Mouse (Mus musculus) embryo, embryonic 11.5 days (tissue): ENCODE results near the gene Notch2.

Experiments used
- DNase-seq: peaks from one replicate; pipeline ENCODE4 v3.0.0-alpha.2; 2012; ENCODE audit warnings: low read depth, low spot score

The Notch2 gene

DNA sequence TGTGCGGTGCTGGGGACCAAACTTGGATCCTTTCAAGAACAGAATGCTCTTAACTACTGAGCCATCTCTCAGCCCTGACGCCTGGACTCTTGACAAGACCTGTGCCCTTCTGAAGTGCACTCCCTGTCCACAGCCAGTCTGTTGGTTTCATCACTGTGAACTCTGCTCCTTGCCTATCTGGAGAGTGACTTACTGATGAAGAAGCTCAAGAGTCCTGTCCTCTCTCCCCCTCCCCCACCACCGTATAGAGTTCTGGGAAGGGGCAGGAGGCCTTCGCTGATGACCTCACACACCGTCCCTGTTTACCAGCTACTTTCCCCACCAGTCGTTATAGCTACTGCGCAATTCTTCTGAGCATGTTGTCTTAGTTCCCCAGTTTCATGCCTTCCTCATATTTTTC lies 55.8 kb downstream of the Notch2 start:
- no peak for DNase-seq

DNA sequence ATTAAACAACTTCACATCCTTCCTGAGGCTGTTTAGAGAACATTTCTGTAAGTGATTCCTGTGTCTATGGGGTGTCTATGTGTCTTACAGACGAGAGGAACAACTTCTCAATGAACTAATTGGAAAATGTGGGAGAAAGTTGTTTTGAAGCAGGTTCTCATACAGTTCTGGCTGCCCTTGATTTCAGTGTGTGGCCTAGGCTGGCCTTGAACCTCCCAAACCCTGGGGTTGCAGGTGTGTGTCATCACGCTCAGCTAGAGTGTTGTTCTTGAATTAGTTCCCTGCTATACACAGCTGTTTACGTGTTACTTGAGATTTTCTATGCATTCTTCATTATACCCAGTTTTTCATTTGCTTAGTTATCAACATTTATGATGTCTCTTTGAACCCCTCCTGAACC lies 56.5 kb downstream of the Notch2 start:
- no peak for DNase-seq

DNA sequence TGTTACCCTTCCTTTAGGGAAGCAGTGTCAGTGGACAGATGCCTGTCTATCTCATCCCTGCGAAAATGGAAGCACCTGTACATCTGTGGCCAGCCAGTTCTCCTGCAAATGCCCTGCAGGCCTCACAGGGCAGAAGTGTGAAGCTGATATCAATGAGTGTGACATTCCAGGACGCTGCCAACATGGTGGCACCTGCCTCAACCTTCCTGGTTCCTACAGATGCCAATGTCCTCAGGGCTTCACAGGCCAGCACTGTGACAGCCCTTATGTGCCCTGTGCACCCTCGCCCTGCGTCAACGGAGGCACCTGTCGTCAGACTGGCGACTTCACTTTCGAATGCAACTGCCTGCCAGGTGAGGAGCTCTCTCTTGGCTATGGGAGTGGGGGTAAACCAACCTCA lies 59.2 kb downstream of the Notch2 start:
- DNase-seq: no peak

DNA sequence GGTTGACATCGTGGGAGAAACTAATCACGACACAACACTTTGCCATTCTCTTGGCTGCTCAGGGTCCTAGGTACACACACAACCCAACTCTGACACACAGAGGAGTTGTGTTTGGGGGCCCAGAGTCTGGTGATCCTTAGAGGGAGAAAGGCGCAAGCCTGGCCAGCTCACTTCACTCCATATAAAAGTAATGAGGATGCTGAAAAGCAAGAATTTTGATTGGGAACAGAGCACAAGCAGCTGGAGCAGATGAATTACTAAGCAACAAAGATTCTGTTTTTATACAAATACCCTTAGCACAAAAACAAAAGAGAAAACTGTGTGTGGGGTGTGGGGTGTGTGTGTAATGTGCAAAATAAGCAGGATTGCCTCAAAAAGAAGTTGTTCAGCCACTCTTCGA lies 60.2 kb downstream of the Notch2 start:
- DNase-seq: no peak

DNA sequence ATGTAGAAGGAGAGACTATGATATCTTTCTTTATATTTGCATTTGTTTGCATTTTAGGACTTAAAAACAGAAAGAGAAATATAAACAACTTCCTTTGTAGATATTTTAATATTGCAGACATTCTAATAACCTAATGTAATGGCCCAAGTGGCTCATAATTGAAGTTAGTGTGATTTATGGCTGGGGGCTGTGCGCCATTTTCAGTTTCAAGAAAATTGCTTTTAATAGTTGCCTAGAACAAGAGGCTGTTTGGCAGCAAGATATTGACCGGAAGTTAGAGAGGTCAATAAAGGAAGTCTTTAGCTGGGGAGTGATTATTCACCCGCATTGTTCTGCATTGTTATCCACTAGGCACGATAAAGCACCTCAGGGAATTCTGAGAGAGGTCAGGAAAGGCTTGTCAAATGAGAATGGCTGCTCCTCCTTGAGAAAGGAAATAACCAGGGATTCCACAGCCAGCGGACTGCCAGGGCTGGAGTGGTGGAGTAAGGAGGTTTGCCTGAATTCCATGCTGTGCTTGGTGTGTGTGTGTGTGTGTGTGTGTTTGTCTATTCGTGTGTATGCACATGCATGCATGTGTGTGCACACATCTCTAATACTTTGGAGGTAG lies 61.4 kb downstream of the Notch2 start:
- DNase-seq: no peak

DNA sequence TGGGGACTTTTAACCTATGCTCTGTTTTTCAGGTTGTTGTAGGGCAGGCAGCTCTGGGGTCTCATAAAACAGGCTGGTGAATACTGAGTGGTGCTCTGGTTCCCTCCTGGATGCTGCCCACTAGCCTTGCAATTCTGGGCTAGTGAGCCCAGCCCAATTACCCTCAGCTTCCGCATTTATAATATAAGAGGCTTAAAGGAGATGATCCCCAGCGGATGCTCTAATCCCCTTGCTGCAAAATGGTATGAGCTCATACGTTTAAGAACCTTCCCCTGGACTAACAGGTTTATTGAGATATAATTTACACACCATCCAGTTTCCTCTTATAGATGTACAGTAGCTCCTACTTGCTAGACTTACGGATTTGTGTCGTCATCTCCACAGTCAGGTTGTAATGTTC lies 64.5 kb downstream of the Notch2 start:
- DNase-seq: no peak

DNA sequence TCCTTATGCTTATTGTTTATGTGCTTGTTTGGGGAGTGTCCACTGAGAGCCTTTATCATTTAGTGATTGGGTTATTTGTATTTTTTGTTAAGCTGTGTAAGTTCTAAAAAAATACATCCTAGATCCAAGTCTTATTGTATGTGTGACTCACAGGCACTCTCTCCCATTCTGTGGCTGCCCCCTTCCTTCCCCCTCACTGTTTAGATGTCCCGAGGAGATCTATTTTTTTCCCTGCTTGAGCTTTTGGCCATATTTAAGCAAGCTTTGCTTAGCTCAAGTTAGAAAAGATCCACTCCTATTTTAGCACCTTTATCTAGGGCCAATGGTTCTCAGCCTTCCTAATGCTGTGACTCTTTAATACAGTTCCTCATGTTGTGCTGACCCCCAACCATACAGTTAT lies 65.5 kb downstream of the Notch2 start:
- no peak for DNase-seq

DNA sequence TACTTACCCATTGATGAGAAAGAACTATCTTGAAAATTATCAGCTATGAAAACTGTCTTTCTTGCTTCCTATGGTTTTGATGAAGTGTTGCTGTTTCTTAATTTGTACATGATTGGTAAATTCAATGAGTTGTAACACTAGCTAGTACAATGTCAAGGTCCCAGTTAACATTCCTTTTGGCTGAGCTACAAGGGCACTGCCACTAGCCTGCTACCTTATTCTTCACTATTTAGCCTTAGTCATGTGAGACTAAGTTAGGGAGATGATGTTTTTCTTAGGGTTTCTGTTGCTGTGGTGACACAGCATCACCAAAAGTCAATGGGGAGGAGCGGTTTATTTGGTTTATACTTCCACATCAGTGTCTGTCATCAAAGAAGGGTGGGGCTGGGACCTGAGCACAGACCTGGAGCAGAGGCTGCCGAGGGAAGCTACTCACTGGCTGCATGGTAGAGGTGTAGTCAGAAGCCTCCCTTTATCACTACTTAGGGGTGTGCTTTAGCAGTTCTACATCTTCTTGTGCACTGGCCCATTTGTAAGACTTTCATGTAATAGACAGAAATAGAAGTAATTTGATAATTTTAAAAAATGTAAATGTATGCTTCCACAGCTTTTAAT lies 66.4 kb downstream of the Notch2 start:
- DNase-seq: no peak

DNA sequence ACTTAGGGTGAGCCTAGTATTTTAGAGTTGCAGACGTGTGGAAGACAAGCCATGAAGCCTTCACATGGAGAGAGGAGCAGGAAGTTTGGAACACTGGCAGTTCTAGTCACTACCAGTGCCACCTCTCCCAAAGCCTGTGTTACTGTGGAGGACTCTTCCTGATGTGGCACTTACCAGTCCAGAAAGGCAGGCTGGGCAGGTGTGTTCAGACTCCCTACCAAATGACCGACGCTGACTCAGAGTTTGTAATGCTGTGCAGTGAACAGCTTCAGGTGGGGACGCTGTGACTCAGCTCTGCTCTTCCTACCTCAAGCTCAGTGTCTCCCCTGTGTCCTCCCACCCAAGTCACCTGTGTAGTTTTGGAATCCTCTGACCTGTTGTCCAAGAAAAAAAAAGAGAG lies 67.3 kb downstream of the Notch2 start:
- DNase-seq: no peak

DNA sequence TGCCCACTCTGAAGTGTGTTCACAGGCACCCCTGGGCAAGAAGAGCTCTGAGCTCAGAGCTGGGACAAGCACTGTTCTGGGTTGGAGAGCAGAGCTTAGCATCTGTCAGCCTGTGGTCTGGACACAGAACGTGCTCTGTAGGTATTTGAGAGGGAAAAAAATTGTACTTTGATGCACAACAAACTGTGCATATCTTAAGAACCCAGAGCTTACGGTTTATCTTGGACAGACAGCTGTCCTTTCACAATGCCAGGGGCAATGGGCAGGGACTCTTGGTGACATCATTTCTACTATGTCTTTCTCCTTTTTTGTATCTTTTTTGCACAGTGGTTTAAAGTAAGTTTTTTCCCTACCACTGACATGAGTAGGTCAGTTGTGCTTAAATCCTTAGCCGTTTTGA lies 68.9 kb downstream of the Notch2 start:
- DNase-seq: no peak

DNA sequence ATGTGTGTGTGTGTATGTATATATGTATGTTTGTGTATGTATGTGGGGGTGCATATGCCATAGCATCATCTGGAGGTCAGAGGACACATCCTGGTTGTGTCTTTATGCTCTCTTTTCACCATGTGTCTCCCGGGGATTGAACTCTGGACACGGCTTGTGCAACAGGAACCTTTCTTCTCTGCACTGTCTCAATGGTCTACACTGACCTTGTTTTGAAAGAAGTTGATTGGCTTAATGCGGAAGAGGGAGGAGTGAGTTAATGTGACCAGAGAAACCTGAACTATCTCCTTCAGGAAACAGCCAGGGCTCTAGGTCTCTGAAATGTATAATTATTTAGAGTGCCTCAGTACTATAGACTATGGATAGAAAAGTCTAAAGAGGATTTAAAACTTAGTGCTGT lies 69.6 kb downstream of the Notch2 start:
- no peak for DNase-seq

DNA sequence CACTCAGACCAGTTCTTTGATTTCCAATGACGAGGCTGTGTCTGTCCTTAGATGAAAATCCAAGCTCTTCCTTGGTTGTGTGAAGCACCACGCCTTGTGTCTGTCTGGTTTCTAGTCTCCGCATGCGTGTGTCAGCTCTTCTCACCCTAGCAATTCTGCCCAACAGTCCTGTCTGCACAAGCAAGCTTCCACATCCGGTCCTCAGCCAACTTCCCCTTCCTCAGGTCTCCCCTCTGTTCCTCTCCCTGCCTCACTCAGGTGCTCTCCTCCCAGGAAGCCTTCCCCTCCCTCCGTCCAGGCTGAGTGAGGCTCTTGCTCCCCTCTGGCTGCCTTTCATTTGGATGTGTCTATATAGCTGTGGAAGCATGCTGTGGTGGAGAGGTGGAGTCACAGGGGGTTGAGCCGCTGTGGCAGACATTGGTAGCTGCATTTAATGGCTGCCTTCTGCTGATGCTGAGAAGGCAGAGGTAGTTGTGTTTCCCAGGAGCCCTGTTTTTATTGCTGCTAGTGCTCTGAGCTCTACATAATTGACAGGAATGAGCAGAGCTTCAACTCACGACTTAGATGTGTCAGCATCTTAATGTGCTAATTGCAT lies 70.8 kb downstream of the Notch2 start:
- no peak for DNase-seq

DNA sequence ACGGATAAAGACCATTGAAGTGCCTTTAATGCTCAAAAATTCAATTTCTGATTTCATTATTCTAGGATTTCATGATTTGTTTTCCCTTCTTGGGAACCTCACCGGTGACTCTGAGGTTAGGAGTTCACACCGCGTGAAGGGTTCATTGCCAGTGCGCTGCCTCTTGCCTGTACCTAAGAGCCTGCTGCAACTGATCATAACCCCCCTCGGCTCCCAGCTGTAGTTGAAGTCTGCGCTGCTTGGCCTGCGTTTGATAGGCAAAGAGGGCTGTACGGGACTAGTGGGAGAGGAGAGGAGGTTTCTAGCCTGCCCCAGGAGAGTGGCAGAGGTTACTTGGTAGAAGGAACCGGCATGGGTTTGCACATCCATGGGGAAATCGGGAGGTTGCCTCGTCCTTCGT lies 71.5 kb downstream of the Notch2 start:
- DNase-seq: no peak

DNA sequence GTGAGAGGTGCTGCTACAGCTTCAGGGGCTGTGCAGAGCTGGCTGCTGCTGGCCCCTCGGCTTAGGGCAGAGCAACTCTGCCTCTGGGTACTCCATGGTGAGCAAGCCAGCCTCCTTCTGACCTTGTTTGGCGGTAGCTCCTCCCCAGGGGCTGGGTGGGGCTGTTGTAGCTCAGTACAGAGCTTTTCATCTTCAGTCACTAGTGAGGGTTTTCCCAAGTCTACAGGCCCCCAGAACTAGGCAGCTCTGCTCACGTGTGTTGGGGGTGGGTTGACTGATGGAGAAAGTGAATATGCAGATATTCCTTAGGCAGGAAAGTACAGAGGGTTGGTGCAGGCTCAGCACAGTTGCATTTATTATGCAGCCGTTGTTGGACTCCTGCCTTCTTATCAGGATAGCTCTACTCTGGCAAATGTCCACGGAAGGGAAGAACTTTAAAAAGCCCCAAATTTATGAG lies 72.5 kb downstream of the Notch2 start:
- DNase-seq: no peak

DNA sequence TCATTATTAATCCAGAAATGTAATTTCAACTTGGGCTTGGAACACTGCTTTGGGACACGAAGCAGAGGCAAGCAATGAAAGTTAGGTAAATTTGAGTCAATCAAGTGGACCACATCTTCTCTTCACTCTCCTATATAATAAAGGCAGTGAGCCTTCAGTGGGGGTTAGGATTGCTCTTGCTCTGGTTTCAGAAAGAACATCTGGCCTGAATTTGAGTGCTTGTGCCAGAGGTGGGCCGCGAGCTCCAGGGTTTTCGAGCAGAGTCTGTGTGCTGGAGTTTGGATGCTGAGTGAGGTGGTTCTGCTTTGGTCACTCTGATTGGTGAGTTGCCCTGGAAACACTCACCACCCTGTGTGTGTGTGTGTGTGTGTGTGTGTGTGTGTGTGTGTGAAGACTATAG lies 73.1 kb downstream of the Notch2 start:
- DNase-seq: no peak

DNA sequence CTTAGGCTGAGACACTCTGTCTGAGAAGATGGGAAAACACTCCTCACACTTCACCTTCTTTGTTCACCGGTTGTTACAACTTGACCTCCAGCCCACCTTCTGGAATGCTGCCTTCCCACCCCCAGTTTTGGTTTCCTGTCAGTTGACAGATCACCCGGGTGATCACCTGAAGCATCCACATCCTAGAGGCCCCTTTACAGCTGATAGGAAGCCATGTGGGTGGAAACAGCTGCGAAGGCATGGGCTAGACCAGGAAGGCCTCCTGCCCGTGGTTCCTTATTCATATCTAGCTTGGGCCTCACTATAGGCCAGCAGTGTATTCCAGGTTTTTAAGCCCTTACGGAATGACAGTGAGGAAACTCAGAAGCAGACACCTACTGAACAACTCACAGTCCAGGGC lies 73.5 kb downstream of the Notch2 start:
- no peak for DNase-seq

DNA sequence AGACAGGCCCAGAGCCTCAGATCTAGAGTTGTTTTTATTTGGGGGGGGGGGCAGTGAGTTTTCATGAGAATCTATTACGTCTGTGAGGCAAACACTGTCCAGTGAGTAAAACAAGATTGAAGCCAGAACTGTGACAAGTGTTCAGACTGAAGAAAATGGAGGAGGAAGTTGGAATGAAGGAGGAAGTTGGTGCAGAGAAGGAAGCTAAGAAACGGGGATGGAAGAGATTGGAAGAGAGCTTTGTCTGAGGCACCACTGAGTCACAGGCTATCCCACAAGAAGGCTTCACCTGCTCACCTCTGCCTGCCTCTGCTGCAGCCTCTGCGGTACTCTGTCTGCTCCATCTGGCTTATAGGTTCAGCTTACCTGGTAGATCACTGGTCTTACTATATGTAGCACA lies 74.2 kb downstream of the Notch2 start:
- DNase-seq: no peak

DNA sequence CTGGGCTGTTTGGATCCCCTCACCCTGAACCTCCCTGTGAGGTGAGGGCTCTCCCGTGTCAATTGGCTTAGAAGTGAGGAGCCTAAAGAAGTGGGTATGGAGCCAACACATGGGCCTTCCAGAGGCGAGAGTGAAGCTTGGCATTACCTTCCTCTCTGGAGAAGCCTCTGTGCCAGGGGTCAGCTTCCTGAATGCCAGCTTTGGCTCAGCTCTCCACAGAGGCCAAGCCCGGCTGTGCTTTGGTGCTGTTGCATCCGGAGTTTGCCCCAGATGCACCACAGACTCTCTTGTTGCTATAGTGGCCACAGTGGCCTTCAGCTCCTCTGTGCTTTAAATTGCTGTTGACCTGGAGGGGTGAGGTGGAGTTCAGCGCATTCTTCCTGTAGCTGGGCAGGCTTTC lies 76.4 kb downstream of the Notch2 start:
- no peak for DNase-seq

DNA sequence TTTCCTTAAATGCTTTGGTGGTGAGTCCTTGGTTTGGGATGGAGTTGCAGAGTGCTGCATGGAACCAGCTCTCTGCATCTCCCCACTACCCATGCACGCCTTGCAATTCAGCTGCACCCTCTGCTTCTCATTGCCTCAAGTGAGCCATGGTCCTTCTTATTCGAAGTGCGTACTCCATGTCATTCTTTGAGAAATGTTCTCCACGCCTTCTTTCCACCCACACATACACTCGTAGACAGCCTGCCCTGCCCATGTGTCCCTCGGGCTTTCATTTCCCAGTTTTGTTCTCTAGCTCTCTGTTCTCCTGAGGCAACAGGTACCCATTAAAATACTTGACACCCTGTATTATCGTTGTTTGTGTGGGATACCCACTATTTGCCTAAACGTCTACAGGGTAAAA lies 76.8 kb downstream of the Notch2 start:
- DNase-seq: no peak

DNA sequence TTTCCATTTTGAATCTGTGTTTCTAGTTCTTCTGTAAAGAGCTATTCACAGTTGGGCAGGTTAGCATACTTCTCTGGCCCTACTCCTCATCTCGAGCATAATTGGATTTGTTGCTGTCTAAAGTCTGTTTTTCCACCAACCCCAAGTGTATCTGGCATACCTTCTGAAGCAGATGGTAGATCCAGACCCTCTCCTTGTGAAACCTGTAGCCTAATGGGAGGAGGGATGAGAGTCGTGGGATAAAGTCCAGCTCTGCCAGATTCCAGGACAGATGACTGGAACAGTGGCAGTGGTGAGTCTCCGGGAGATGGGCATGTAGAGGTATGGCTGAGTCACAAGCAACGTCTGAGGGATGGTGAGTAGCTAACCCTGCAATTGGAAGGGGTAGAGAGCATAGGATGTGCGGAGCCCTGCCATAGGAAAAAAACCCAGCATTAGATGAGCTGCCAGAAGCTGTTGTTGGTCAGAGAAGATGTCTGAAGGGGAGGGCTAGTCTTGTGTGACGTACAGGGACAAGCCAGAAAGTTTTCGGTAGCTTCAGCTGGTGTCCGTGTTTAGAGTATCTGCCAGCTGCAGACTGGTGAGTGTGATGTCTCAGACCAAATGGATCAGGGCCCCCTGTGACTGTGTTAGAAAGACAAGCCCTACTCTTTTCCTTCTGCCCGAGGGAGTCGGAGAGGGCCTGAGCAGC lies 79.5 kb downstream of the Notch2 start:
- no peak for DNase-seq

DNA sequence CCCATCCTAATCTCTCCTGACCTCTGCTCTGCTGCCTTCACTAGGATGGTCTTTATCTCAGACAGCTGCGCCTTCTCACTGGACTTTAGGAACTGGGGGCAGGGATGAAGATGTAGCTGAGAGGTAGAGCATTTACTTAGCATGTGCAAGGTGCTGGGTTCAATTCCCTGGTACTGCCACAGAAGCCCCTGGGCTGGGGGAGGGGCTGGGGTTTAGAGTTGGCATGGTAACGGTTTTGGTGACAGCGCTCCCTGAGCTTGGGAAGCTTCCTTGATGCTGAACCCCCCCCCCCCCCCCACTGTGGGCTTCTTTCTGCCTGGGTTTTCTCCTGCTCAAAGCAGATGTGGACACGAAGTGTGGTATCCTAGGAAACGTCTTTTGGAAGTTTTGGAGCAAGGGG lies 80.6 kb downstream of the Notch2 start:
- DNase-seq: no peak

DNA sequence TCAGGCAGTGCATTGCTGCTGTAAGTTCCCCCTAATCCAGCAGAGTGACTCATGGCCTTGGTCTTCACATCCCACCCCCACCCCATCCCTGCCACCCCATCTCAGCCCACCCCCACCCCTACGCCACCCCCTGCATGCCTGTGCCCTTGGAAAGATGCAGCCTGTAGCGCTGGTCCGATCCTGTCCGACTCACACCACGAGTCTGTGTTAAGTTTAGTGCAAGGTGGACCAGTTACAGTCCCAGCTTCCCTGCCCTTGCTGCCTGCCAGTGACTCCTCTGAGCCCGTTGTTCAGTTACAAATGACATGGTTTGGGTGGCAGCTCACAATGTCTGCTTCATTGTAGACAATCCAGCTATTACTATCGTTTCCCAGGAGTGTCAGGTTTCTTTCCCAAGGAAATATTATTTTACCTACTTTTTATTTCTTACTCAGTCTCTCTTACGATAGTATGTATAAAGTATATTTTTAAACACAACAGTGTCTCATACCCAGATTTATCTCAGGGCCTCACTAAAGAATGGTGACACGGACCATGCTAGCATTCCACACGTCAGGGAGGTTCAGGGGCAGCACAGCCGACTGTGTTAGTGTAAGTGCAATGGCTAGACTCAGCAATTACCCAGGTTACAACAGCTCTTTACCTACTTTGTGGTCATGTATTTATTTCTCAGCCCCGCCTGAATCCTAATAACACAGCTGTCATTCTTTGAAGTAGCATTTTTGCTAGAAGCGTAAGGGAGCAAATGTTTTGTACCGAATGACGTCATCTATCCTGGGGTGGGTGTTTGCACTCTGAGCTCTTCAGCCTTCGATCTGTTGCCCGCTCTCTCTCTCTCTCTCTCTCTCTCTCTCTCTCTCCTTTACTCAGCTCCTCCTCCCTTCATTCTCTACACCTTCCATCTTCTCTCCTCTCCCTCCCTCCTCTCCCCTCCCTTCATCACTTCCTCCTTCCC lies 81.6 kb downstream of the Notch2 start:
- DNase-seq: no peak
